Mouse (Mus musculus) skeletal muscle tissue, adult 2 months (tissue): ENCODE measurements around the gene Col4a3bp.

Source experiments
- DNase-seq: peaks from one replicate; pipeline ENCODE4 v3.0.0-alpha.2; 2012; ENCODE audit warnings: low read depth, low spot score

The Col4a3bp gene

DNA sequence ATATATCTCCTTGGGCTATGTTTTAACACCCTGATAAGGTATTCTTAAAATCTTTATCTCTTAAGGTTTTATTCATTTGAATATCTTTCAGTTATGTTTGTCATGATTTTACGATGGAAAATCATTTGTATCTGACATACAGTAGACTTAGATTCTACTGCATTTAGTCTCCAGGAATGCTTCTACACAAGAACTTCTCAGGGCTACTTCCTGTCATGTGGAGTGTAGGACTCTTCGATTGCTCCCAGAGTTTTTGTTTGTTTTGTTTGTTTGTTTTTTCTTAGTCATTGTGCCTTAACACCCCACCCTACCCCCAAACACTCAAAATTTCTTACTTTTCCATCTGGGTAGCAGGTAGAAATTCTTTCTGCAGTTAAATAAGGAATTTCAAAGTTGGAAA lies 1.0 kb upstream of the Col4a3bp start:
- no peak for DNase-seq

DNA sequence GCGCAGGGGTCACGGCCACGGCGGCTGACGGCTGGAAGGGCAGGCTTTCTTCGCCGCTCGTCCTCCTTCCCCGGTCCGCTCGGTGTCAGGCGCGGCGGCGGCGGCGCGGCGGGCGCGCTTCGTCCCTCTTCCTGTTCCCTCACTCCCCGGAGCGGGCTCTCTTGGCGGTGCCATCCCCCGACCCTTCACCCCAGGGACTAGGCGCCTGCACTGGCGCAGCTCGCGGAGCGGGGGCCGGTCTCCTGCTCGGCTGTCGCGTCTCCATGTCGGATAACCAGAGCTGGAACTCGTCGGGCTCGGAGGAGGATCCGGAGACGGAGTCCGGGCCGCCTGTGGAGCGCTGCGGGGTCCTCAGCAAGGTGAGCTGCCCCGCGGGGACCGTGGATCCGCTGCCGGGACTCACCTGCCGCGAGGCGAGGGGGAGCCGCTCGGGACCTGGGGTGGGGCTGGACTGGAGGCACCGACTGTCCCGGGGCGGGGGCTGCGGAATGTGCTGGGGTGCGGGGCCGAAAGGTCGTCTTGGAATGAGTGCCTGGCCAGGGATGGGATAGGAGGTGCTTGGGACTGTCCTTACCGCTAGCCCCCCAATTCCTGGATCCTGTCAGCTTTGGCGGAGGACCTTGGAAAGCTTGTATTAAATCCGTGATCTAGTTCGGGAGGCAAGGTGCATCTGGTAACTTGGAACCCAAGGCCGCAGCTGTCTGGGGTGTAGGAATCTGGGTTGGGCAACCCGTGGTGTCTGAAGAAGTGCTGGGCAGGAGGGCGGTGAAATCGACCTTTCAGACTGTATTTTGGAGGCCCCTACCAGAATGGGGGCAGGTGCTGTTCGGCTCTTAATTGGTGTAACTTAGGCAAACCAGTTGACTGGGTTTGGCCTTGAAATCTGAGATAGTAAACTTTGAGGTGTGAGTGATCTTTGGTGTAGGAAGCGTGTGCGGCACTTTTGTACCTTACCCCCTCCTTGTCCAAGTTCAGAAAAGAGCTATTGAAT lies 778 bp downstream of the Col4a3bp start:
- DNase-seq, result peak; percentile 39

DNA sequence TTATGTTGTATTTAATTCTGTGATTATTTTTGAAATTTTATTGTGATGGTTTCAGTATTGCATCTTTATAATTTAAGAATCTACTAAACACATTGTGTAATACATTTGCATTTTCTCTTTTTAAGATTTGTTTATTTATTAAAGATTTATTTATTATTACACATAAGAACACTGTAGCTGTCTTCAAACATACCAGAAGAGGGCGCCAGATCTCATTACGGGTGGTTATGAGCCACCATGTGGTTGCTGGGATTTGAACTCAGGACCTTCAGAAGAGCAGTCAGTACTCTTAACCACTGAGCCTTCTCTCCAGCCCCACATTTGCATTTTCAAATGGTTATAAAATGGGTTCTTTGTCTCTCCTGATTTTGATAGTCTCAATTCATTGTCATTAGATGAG lies 2.1 kb downstream of the Col4a3bp start:
- no peak for DNase-seq

DNA sequence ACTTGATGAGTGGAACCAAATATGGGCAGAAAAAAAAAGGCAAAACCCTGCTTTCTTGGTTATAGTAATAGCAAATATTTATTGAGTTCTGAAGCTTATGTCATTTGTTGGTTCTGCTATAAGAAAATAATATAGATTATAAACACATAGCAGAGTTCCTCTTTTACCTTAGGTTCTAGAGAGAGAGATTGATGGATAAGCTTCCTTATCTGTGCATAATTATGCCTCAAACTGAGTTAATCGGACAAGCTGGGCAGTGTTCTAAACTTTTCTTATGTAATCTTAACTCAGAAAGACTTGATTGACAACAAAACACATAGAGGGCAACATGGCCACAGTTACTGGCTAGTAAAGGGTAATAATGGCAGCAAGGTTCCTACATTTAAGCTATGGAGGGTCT lies 4.8 kb downstream of the Col4a3bp start:
- no peak for DNase-seq

DNA sequence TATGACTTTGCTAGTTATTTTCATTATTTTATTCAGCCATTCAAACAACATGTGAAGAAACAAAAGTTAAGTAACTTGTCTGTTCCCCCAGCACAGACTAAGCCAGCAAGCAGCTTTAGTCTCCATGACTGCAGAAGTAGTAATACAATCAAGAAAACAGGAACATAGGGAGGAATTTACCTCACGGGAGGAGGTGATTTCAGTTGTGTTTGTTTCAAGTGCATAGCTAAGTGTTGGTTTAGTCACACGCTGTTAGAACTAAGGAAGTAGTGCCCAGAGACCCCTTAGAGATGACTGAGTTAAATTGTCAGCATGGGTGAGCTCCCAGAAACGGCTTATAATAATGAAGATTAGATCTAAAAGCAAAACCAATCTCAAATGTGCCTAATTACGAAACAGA lies 5.5 kb downstream of the Col4a3bp start:
- no peak for DNase-seq

DNA sequence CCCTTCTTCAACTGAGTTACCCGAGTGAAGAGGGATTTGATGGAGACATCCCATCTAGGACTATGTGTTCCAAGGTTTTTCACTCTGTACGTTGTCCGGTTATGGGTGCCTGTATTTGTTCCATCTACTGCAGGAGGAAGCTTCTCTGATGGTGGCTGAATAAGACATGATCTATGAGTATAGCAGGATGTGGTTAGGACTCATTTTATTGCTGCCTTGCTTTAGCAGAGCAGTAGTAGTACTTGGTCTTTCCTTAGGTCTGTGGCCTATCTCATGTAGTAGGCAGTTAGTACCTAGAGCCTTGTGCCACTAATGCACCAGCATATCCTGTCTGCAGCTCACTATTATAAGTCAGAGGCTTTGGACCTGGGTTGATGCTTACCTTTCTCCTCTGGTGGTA lies 12.7 kb downstream of the Col4a3bp start:
- DNase-seq, result no peak

DNA sequence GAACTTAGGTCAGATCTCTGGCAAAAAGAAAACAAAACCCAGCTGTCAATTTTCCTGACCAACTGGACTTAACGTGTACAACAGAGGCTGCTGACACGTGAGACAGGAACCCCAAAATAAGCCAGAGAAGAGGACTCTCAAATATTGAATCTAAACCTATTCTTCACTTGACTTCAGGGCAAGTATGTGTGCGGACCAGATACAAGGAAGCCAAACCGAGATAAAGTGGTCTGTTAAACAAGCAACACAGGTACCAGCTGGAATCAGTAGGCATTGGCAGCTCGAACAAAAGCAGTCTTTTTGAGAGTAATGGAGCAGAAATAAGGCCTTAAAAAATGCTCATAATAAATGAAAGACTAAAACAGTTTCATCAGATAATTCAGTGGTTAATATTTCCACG lies 25.6 kb downstream of the Col4a3bp start:
- DNase-seq, result no peak

DNA sequence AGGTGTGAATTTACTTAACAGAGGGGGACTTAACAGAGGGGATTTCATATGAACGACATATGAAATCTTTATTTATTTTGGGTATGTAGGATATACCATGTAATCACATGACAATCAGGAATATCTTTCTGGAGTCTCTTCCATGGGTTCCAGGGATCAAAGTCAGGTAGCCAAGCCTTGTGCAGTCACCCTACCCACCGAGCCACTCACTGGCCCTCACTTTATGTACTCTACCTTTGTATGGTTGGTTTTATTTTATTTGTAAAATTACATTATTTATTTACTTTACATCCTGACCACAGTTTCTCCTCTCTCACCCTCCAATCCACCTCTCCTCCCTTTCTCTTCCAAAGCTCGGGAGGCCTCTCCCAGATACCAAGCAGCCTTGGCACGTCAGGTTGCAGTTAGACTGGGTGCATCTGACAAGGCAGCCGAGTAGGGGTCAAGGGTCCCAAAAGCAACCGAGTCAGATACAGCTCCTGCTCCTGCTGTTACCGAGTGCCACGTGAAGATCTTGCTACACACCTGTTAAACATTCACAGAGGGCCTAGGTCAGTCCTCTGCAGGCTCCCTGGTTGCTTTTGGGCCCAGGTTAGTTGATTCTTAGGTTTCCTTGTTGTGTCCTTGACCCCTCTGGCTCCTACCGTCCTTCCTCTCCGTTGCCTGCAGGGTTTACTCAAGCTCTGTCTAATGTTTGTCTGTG lies 28.0 kb downstream of the Col4a3bp start:
- no peak for DNase-seq

DNA sequence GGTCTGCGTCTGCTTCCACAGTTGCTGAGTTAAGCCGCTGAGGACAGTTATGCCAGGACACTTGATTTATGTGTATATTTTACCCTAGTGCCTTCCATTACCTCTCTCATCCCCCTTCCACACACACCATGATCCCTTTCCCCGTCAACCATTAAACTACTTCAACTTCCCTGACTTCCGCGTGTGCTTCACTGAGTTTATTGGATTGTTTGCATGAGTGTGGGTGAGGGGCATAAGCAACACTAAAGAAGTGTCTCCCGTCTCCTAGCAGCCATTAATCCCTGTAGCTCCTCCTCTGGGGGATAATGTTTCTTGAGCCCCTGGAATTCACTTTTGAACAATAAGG lies 28.6 kb downstream of the Col4a3bp start:
- DNase-seq, result no peak

DNA sequence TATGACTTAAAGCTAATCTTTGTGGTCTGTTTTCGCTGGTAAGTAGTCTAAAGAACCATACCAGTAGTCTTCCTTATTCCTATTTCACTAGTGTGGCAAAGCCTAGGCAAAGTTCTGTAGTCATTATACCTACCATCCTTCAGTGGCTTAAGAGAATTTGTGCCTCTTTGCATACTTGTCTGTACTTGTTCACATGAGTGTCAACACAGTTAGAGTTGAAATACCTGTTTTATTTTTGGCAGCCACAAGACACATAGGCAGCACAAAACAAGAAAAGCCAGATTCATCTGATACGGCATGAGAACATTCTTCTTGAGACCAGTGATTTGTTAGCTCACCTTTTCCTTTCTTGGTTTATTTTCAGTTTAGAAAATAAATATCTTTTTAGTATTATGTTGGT lies 31.8 kb downstream of the Col4a3bp start:
- DNase-seq, result no peak

DNA sequence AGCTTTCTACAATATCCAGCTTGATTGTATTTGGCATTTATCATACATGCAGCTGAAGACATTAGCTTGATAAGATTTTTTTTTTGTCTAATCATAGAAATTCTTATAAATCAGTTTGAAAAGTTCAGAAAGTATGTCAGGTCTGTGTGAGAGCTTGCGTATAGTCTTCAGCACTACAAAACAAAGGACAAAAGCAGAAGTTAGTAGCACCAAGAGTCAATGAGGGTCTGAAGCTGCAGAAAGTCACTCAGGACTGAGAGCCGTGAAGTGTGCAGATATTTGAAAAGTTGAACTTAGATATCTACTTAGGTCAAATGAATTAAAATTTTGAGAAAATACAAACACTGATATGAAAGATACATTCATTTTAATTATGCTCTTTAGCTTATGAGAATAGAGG lies 36.7 kb downstream of the Col4a3bp start:
- DNase-seq, result no peak

DNA sequence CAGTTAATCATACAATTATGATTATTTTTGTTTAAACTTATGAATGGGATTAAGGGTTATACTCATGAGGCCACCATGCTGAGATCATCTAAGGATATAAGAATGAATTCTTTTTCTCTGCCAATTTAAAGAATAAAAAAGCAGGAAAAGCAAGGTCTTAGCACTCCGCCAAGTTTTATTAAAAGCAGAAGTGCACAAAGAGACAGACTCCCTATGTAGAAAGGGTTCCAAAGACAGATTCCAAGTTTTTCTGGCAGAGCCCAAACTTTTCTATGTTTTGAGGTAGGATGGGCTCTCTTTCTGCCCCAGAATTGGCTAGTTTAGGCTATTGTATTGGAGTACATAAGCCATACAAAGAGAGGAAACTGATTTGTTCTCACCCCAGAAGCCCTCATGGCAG lies 37.6 kb downstream of the Col4a3bp start:
- DNase-seq, result no peak

DNA sequence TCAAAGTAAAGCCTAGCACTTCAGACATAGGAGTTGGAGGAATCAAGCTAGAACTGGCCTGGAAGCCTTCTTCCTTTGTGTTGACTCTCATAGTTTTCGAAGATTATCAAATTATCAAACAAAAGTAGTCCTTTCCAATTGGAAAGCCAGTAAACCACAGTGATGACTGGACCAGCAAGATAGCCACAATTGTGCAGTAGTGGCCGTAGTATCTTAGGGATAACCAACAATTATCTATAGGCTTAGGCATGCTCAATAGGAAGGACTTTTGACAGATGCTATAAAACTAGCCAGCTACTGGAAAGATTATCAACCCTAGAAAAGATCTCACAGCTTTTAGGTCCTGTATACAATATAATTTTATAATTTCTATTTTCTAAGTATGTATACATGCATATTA lies 41.8 kb downstream of the Col4a3bp start:
- DNase-seq, result no peak

DNA sequence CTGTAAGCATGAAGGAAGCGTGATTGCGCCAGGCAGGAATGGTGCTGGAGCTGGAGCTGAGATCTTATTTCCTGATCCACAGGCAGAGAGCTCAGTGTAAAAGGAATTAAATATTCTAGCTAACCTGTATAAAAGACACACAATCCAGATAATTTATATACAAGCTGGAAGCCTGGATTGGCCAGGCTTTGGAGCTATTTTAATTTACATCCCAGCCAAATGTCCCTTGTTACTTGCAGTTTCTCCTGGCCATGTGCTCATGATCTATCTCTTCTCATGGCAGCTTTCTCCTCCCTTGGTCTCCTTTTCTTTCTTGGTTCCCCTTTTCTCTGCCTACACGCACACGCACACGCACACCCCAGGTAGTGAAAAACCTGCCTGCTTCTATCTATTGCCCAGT lies 44.1 kb downstream of the Col4a3bp start:
- DNase-seq, result no peak

DNA sequence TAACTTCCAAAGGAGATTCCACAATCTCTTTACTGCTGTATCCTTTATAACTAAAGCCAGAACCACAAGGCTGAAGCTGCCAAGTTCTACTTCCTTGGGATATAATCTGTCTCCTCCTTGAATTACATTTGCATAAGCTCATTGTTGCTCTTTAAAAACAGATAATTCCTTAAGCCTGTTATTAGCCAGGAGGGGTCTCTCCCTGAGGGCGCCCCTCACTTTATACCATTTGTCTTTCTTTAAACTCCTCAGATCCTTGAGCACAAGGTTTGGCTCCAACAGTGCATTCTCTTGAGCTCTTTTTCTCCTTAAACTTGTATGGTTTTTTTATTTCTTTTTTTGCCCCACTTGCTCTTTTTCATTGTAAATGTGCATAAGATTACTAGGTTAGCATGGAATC lies 46.2 kb downstream of the Col4a3bp start:
- no peak for DNase-seq

DNA sequence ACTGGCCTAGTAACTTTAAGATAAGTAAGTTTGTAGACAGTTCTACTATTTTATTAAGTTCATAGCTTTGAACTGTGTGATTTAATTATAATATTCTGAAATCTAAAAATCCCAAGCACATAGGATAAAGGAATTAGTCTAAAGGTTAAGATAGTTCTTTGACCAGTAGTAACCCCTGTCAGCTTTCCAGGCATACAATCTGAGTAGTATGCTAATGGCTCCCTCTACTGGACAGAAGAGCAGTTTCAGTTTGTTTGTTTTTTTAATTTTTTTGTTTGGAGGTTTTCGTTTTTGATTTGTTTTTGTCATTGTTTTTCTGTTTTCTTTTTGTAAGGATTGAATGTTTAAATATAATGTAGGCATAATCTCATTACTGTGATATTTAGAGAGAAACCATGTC lies 51.2 kb downstream of the Col4a3bp start:
- DNase-seq, result peak; percentile 57

DNA sequence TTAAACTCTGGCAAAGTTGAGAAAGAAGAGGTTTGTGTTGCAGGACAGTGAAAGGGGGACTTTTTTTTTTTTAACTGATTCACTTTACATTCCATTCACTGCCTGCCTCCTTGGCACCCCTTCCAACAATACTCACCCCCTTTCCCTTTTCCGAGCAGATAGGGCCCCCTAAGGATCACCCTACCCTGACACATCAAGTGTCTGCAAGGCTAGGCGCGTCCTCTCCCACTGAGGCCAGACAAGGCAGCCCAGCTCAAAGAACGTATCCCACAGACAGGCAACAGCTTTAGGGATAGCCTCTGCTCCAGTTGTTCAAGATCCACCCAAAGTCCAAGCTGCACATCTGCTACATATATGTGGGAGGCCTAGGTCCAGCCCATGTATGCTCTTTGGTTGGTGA lies 51.7 kb downstream of the Col4a3bp start:
- no peak for DNase-seq

DNA sequence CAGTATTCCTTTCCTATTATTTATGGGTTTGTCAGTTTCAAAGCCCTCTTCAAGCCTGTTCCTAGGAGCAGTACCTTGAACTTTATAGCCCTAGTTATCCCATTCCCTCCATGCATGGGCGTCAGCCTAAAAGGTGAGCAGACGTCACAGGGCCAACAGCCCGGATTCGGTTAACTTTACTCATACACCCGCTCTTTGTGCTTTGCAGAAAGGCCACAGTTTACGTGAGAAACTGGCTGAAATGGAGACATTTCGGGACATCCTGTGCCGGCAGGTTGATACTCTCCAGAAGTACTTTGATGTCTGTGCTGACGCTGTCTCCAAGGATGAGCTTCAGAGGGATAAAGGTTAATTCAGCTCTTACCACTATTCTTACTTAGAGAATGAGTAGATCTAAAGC lies 56.8 kb downstream of the Col4a3bp start:
- DNase-seq, result no peak

DNA sequence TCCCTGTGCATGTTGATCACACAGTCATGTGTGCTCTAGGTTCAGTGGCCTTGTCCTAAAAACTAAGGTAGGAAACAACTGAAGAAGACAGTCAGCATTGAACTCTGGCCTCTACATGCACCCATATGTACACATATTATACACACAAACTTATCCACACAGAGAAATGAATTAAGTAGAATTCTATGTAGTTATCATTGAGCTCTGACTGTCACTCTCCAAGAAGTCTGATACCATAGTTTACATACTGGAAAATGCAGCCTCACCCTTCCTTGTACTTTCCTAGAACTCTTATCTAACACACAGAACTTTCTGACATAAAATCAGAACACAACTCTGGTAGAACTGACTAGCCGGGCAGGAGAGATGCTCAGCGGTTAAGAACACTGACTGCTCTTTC lies 61.8 kb downstream of the Col4a3bp start:
- no peak for DNase-seq

DNA sequence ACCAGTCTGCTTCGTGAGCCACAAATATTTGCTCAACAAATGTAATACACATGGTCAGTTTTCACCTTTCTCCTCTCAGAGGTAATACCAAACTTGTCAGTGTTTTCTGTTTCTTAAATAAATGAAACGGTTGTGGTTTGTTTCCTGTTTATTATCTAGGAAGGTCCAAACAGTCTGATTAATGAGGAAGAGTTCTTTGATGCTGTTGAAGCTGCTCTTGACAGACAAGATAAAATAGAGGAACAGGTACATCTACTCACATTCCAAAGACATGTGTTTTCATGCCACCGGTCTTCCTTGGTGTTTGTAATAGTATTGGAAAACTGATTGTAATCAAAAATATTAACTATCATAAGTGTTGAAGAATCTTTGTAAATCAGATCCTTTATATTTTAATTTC lies 72.2 kb downstream of the Col4a3bp start:
- no peak for DNase-seq

DNA sequence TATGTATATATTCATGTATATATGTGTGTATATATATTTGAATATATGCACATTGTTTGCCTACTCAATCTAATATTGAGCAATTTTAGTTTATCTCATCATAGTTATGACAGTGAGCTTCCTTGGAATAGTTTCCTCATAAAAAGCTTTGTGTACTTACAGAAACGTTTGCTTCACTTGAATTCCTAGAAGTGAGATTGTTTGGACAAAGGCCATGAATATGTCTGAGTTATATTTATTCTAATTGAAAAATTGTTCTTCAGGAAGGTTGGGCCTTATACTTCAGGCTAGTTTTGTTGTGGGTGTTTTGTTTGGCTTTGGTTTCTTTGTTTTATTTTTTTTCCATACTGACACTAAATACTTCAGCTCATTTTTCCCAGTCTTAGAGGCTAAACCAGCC lies 78.5 kb downstream of the Col4a3bp start:
- DNase-seq, result no peak

DNA sequence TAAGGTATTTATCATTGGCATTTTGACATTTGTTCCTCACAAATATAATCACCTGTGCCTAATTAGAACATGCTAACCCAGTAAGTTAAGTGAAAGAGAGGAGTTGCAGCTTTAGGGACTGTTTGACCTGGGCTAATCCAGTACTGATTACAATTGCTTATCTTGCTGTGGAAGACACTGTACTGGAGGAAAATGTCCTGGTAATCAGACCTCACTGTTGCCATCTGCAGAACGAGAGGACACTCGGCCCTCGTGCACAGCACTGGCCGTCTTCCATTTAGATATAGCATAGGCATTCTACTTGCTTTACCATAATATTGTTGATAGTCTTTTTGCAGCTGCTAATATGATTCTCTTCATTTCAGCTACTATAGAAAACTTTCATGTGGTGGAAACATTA lies 88.0 kb downstream of the Col4a3bp start:
- DNase-seq, result no peak

DNA sequence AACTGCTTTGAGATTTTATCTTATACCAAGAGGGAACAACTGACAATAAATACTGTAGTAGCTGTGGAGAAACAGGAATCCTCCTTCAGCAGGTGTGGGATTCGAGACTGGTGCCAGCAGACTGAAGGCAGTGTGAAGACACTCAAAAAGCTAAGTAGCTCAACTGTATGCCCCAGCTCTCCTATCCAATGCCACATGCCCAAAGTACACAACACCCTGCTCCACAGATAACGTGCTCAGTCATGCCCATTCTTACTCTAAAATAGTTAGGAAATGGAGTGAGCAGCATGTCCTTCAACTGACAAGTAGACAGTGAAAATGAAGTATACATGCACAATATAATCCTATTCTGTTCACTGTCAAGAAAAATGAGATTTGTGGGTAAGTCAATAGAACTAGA lies 101.8 kb downstream of the Col4a3bp start:
- no peak for DNase-seq
